Mouse (Mus musculus): ENCODE measurements at regions not wholly inside any gene's neighbourhood (a gene's known extent, or its start where the extent isn't known, plus 50 kb on each side); places are given as distances from the start of the nearest gene placed in this dataset.

DNA sequence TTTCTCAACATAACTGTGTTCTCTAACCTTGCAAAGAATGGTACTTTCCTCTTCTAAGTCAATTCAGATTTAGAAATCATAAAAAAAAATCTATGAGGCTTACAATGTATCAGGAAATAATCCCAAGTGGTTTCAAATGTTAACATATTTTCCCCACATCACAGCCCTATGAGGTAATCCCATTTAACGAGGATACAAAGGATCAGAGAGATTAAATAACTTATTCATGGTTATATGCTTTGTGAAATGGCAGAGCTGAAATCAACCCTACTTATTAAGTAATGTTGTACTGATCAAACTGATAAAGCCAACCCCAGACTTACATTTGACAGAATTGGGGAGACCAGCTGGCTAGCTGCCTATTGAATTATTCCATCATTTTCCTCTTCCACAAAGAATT, 614.4 kb downstream of the Ntrk3 start:
- H3K4me3 ChIP-seq (ENCODE audit: insufficient read depth, low read depth, low read length) = no peak overlapping the region
- no peak overlapping the region for H3K9ac ChIP-seq (ENCODE audit: low read depth, low read length)
- DNase-seq (ENCODE audit: extremely low read depth, low read depth, low spot score) = no peak
- H3K4me1 ChIP-seq (ENCODE audit: control insufficient read depth, insufficient read depth, low read length) = no peaks in the 10 kb centered on the region
- no peaks in the 10 kb centered on the region for H3K36me3 ChIP-seq (ENCODE audit: control insufficient read depth, insufficient read depth, low read length)
- TF ChIP-seq POLR2A (IDR thresholded peaks at IDR 0.05; ENCODE audit: extremely low read depth, insufficient read depth, low read length) = no peak
- TF ChIP-seq CTCF (IDR thresholded peaks at IDR 0.05; ENCODE audit: low read depth, low read length) = no peak
- no peaks in the 10 kb centered on the region for H3K27me3 ChIP-seq (ENCODE audit: control insufficient read depth, insufficient read depth, low read length)
- H3K27ac ChIP-seq (replicated peaks; ENCODE audit: insufficient read depth, low read depth, low read length) = no peak overlapping the region
- 51% methylated on average over 1 of the region's 1 CpGs for WGBS
- no peaks in the 10 kb centered on the region for H3K79me2 ChIP-seq (ENCODE audit: control insufficient read depth, insufficient read depth, low read length)

DNA sequence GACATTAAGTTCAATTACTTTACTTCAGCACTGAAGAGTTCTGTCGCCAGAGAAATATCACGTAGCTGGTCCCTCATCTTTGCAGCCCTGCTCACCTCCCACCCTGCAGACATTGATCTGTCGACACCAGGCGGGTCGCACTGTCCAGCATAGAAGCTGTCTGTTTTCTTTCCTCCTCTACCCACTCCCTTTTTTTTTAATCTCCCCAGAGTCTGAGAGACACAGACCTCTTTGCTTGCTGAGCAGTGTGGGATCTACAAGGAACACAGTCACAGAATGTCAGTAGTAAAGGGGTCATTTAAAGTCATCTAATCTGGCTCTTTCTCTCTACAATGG, 616.7 kb downstream of the Ntrk3 start:
- H3K4me3 ChIP-seq (ENCODE audit: insufficient read depth, low read depth, low read length) = no peak overlapping the region
- no peaks in the 10 kb centered on the region for H3K36me3 ChIP-seq (ENCODE audit: control insufficient read depth, insufficient read depth, low read length)
- no peak for DNase-seq (ENCODE audit: extremely low read depth, low read depth, low spot score)
- WGBS = 79% methylated on average over 5 of the region's 5 CpGs
- H3K4me1 ChIP-seq (ENCODE audit: control insufficient read depth, insufficient read depth, low read length) = no peaks in the 10 kb centered on the region
- H3K27me3 ChIP-seq (ENCODE audit: control insufficient read depth, insufficient read depth, low read length) = no peaks in the 10 kb centered on the region
- H3K9ac ChIP-seq (ENCODE audit: low read depth, low read length) = no peak overlapping the region
- no peak overlapping the region for H3K27ac ChIP-seq (replicated peaks; ENCODE audit: insufficient read depth, low read depth, low read length)
- TF ChIP-seq POLR2A (IDR thresholded peaks at IDR 0.05; ENCODE audit: extremely low read depth, insufficient read depth, low read length) = no peak
- no peaks in the 10 kb centered on the region for H3K79me2 ChIP-seq (ENCODE audit: control insufficient read depth, insufficient read depth, low read length)

DNA sequence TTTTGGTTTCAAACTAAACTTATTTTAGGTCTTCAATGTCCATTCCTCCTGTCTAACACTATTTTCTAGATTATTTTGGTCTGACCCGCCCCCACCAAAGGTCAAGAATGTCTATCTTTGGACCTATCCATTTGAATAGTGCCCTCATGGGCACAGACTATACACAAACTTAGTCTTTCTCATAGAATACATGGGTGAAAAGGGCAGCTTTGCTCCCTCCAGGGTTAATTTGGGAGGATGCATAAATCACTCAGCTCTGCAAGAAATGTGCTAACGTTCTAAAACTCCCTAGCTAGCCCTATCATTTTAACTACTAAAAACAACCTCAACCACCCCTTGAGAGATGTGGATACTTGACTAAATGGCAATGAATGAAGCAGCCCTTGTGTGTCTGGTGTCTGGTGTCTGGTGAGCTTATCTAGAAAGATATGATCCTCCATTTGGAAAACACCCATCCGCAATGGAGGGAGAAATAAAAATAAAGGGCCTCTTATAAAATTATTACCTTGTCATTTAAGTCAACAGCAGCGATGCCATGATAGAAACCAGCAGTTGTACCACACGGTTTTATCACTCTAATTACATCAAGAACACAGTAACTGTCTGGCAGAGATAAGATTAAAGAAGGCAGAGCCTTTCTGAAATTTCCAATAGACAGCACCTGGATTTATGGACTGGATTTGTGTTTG, 617.2 kb downstream of the Ntrk3 start:
- no peaks in the 10 kb centered on the region for H3K4me1 ChIP-seq (ENCODE audit: control insufficient read depth, insufficient read depth, low read length)
- no peak overlapping the region for H3K27ac ChIP-seq (replicated peaks; ENCODE audit: insufficient read depth, low read depth, low read length)
- no peak overlapping the region for H3K4me3 ChIP-seq (ENCODE audit: insufficient read depth, low read depth, low read length)
- H3K27me3 ChIP-seq (ENCODE audit: control insufficient read depth, insufficient read depth, low read length) = no peaks in the 10 kb centered on the region
- no peaks in the 10 kb centered on the region for H3K36me3 ChIP-seq (ENCODE audit: control insufficient read depth, insufficient read depth, low read length)
- TF ChIP-seq POLR2A (IDR thresholded peaks at IDR 0.05; ENCODE audit: extremely low read depth, insufficient read depth, low read length) = no peak
- TF ChIP-seq CTCF (IDR thresholded peaks at IDR 0.05; ENCODE audit: low read depth, low read length) = no peak
- WGBS = 73% methylated on average over 5 of the region's 5 CpGs
- DNase-seq (ENCODE audit: extremely low read depth, low read depth, low spot score) = no peak
- no peak overlapping the region for H3K9ac ChIP-seq (ENCODE audit: low read depth, low read length)
- no peaks in the 10 kb centered on the region for H3K79me2 ChIP-seq (ENCODE audit: control insufficient read depth, insufficient read depth, low read length)

DNA sequence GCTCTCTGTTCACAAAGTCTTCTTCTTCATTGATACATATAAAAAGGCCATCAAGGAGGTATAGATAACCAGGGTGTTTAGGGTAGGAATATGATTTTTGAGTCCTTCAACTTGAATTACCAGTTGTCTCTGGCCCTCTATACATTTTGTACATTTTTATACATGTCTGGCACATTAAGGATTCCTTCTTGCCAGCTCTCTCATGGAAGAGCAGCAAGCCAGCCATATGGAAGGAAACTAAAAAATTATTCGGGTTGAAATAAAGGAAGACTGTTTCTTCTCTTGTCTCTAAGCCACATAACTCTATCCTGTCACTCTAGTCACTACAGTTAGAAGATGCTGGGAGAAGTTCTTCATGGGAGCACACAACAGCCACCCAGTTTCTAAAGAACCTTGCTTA, 618.0 kb downstream of the Ntrk3 start:
- WGBS = 70% methylated on average over 1 of the region's 1 CpGs
- no peaks in the 10 kb centered on the region for H3K79me2 ChIP-seq (ENCODE audit: control insufficient read depth, insufficient read depth, low read length)
- no peaks in the 10 kb centered on the region for H3K27me3 ChIP-seq (ENCODE audit: control insufficient read depth, insufficient read depth, low read length)
- H3K36me3 ChIP-seq (ENCODE audit: control insufficient read depth, insufficient read depth, low read length) = no peaks in the 10 kb centered on the region
- no peak overlapping the region for H3K4me3 ChIP-seq (ENCODE audit: insufficient read depth, low read depth, low read length)
- H3K4me1 ChIP-seq (ENCODE audit: control insufficient read depth, insufficient read depth, low read length) = no peaks in the 10 kb centered on the region
- DNase-seq (ENCODE audit: extremely low read depth, low read depth, low spot score) = no peak
- H3K27ac ChIP-seq (replicated peaks; ENCODE audit: insufficient read depth, low read depth, low read length) = no peak overlapping the region
- no peak overlapping the region for H3K9ac ChIP-seq (ENCODE audit: low read depth, low read length)
- no peak for TF ChIP-seq CTCF (IDR thresholded peaks at IDR 0.05; ENCODE audit: low read depth, low read length)
- no peak for TF ChIP-seq POLR2A (IDR thresholded peaks at IDR 0.05; ENCODE audit: extremely low read depth, insufficient read depth, low read length)

DNA sequence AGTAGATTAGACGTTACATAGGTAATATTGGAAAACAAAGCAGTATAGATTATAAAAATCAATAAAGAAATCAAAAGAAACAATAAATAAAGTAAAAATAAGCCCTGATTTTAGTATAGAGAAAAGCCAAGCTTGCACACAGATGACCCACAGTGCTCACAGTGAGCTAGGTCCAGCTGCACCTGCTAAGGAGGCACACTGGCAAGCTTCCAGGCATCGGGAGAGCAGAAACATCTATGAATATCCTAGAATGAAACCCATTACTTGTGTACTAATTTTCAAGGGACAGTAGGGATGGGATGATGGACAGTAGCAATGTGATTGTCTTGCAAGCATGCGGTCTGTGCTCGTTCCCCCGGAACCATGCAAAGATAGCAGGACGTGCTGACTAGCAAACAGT, 626.5 kb downstream of the Ntrk3 start:
- Histone ChIP-seq H3K4me3 (ENCODE audit: insufficient read depth, low read depth, low read length) (no peak overlapping the region), H3K79me2 (ENCODE audit: control insufficient read depth, insufficient read depth, low read length) (no peaks in the 10 kb centered on the region), H3K36me3 (ENCODE audit: control insufficient read depth, insufficient read depth, low read length) (no peaks in the 10 kb centered on the region), H3K27me3 (ENCODE audit: control insufficient read depth, insufficient read depth, low read length) (no peaks in the 10 kb centered on the region), H3K9ac (ENCODE audit: low read depth, low read length) (no peak overlapping the region), H3K4me1 (ENCODE audit: control insufficient read depth, insufficient read depth, low read length) (no peaks in the 10 kb centered on the region), H3K27ac (replicated peaks; ENCODE audit: insufficient read depth, low read depth, low read length) (no peak overlapping the region)
- DNase-seq (ENCODE audit: extremely low read depth, low read depth, low spot score) = no peak
- WGBS = 90% methylated on average over 6 of the region's 6 CpGs
- TF ChIP-seq CTCF (IDR thresholded peaks at IDR 0.05; ENCODE audit: low read depth, low read length) = no peak
- TF ChIP-seq POLR2A (IDR thresholded peaks at IDR 0.05; ENCODE audit: extremely low read depth, insufficient read depth, low read length) = no peak

GRCm38 (mm10) chr7:78103536-78104279, 634.1 kb downstream of the Ntrk3 start:
- Histone ChIP-seq H3K27me3 (ENCODE audit: control insufficient read depth, insufficient read depth, low read length) (no peaks in the 10 kb centered on the region), H3K4me3 (ENCODE audit: insufficient read depth, low read depth, low read length) (no peak overlapping the region), H3K36me3 (ENCODE audit: control insufficient read depth, insufficient read depth, low read length) (no peaks in the 10 kb centered on the region), H3K27ac (replicated peaks; ENCODE audit: insufficient read depth, low read depth, low read length) (no peak overlapping the region), H3K9ac (ENCODE audit: low read depth, low read length) (no peak overlapping the region), H3K4me1 (ENCODE audit: control insufficient read depth, insufficient read depth, low read length) (no peaks in the 10 kb centered on the region), H3K79me2 (ENCODE audit: control insufficient read depth, insufficient read depth, low read length) (no peaks in the 10 kb centered on the region)
- no peak for DNase-seq (ENCODE audit: extremely low read depth, low read depth, low spot score)
- WGBS = 56% methylated on average over 2 of the region's 2 CpGs
- TF ChIP-seq CTCF (IDR thresholded peaks at IDR 0.05; ENCODE audit: low read depth, low read length) (no peak), POLR2A (IDR thresholded peaks at IDR 0.05; ENCODE audit: extremely low read depth, insufficient read depth, low read length) (no peak)

All from liver, adult 2 months (tissue).